Mouse (Mus musculus) limb, embryonic 13.5 days (tissue): Measurements from ENCODE around the gene Kptn. TPM values are rescaled to one million over a fixed set of nuclear protein-coding genes. Genes with fewer than 3 reads are reported as not detected.

Experiments used
- ATAC-seq: fragments of 200-750 bp; cut with Nextera tagmentation; 2 replicates; pipeline ENCODE4 v1.8.0; 2017; ENCODE audit warnings: low read depth, moderate number of reproducible peaks, moderate TSS enrichment; ENCODE audit not compliant: low FRiP score
- H3K27ac ChIP-seq: fragments of 300-500 bp; sonication (generic); 2 replicates; pipeline ENCODE4 v1.5.1; 2015; ENCODE audit warnings: inconsistent platforms, mild to moderate bottlenecking, moderate library complexity
- H3K27me3 ChIP-seq: fragments of 300-500 bp; sonication (generic); 2 replicates; pipeline ENCODE4 v1.6.1; 2015; ENCODE audit warnings: mild to moderate bottlenecking, inconsistent platforms
- H3K36me3 ChIP-seq: fragments of 300-500 bp; sonication (generic); 2 replicates; pipeline ENCODE4 v1.6.1; 2015; ENCODE audit warnings: inconsistent platforms, mild to moderate bottlenecking, moderate library complexity
- H3K4me1 ChIP-seq: fragments of 300-500 bp; sonication (generic); 2 replicates; pipeline ENCODE4 v1.6.1; 2015; ENCODE audit warnings: inconsistent platforms
- H3K4me2 ChIP-seq: fragments of 300-500 bp; sonication (generic); replicated peaks from 2 replicates; pipeline ENCODE4 v1.6.1; 2015; ENCODE audit warnings: inconsistent platforms, mild to moderate bottlenecking, moderate library complexity
- H3K4me3 ChIP-seq: fragments of 300-500 bp; sonication (generic); 2 replicates; pipeline ENCODE4 v1.5.1; 2015; ENCODE audit warnings: moderate library complexity, mild to moderate bottlenecking, inconsistent platforms
- H3K9ac ChIP-seq: fragments of 300-500 bp; sonication (generic); 2 replicates; pipeline ENCODE4 v1.6.1; 2015; ENCODE audit warnings: mild to moderate bottlenecking, inconsistent platforms
- H3K9me3 ChIP-seq: fragments of 300-500 bp; sonication (generic); 2 replicates; pipeline ENCODE4 v1.6.1; 2016; ENCODE audit warnings: inconsistent platforms
- WGBS: fragments of 180-500 bp; shearing (Covaris S2); methylation state at CpG from one replicate; pipeline ENCODE4 v1.1.7; 2015; 5-methylcytosine and 5-hydroxymethylcytosine counted together
- polyA plus RNA-seq: library from polyadenylated mRNA; unstranded; fragments of >200 nt; fragmentation: Nextera tagmentation; extraction: Ambion mirVana; gene quantifications from 2 replicates; pipeline ENCODE4 v1.2.1, GENCODE M21; 2015

The Kptn gene
- polyA plus RNA-seq, 1 experiment from 2014 or later = 40.5 TPM

GRCm38 (mm10) chr7:16149241-16149640 lies 29.5 kb downstream of the Kptn start:
- Histone ChIP-seq H3K27me3 (peaks cover 23% of the 10 kb centered on the region), H3K36me3 (peaks cover 3% of the 10 kb centered on the region; the same call in 1 of the 2 replicates), H3K4me3 (no peak overlapping the region), H3K4me2 (no peak overlapping the region), H3K27ac (no peak overlapping the region), H3K9me3 (no peaks in the 10 kb centered on the region), H3K4me1 (no peaks in the 10 kb centered on the region), H3K9ac (no peak overlapping the region)
- no peak for ATAC-seq
- 57% methylated on average over 5 of the region's 5 CpGs for WGBS

DNA sequence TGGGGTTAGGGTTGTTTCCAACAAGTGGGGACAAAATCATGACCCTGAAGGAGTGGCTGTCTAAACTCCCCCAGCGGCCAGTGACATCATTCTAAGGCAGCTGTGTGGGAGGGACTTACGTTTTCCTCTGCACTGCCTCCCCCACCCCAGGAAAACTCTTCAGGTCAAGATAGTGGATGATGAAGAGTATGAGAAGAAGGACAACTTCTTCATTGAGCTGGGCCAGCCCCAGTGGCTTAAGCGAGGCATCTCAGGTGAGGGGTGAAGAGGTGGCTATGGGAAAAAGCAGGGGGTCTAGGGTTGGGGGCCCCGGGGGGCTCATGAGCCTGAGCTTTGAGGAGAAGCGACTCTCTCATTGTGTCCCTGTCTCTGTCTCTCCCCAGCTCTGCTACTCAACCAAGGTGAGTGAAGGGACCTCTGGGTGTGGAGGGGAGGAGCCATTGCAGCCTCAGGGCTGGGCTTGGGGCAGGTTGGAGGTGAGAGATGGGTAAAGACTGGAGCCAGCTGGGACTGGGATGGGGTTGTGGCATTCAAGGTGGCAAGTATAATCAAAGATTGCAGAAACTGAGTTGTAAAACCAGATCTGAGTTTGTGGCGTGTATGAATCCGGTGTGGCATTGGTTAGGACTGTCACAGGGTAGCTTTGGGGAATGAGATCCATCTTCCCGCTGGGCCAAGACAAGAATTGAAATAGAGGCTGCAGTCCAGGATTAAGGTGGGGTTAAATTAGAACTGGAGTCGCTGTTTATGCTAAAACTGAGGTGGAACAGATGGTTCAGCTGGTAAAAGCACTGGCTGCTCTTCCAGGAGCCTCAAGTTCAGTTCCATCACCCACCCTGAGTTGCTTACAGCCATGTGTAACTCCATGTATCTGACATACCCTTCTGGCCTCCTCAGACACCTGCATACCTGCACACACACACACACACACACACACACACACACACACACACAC lies 30.8 kb downstream of the Kptn start:
- Histone ChIP-seq H3K4me1 (no peaks in the 10 kb centered on the region), H3K27ac (no peak overlapping the region), H3K36me3 (no peaks in the 10 kb centered on the region), H3K9me3 (no peaks in the 10 kb centered on the region), H3K4me3 (no peak overlapping the region), H3K9ac (no peak overlapping the region), H3K4me2 (no peak overlapping the region), H3K27me3 (peaks cover 24% of the 10 kb centered on the region)
- ATAC-seq = no peak
- WGBS = 71% methylated on average over 9 of the region's 9 CpGs

DNA sequence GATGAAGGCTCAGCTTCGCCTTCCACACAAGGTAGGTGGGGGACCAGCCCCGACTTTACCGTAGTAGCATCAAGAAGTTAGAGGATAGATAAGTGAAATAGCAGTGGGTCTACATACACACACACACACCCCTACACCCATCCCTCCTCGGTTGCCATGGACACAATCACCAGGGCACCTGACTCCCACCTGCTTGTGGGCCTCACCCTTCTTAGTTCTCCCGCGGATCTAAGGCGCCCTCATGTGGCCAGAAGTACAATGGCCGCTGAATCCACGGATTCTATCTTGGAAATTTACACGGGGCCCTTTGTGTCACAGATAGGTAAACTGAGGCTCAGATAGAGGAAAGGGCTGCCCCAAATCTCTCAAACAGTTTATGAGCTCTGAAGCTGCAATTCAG lies 33.8 kb downstream of the Kptn start:
- WGBS = 22% methylated on average over 10 of the region's 10 CpGs
- Histone ChIP-seq H3K4me2 (no peak overlapping the region), H3K4me3 (no peak overlapping the region), H3K9me3 (no peaks in the 10 kb centered on the region), H3K9ac (no peak overlapping the region), H3K4me1 (no peaks in the 10 kb centered on the region), H3K27me3 (peaks cover 19% of the 10 kb centered on the region), H3K36me3 (no peaks in the 10 kb centered on the region), H3K27ac (no peak overlapping the region)
- ATAC-seq = peak; percentile 72

DNA sequence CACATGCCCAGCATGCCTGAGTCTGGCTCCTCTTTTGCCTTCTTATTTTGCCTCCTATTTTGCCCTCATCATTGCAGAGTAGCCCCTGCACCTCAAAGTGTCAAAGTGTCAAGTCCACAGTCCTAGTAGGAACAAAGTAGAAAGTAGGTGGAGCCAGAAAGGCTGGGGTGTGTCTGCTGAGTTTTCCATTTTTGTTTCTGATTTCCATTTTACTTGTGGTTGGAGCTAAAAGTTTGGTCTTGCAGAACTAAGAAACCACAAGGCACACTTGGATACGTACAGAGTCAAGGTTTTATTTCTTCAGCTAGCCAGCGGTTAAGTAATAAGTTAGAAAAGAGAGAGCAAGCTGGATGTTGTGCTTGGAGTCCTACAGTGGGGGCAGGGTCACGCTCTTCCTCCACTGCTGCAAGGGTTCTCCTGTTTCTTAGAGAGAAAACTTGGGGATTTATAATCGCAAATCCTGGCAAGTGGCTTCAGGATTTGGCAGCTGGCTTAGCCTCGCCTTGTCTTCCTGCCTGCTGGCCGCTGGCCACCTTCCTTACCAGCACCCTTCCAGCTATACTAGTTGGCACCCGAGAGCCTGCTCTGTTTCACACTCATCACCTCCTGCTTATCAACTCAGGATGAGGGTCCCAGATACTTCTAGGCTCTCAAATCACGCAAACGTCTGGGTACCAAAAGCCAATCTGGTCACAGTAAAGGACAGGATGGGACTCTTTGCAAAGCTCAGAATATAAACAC lies 35.6 kb downstream of the Kptn start:
- Histone ChIP-seq H3K9me3 (no peaks in the 10 kb centered on the region), H3K27me3 (peaks cover 37% of the 10 kb centered on the region), H3K9ac (no peak overlapping the region), H3K4me1 (no peaks in the 10 kb centered on the region), H3K27ac (no peak overlapping the region), H3K4me3 (no peak overlapping the region), H3K4me2 (no peak overlapping the region), H3K36me3 (no peaks in the 10 kb centered on the region)
- ATAC-seq = no peak
- 70% methylated on average over 9 of the region's 9 CpGs for WGBS

GRCm38 (mm10) chr7:16156105-16156714 lies 36.5 kb downstream of the Kptn start:
- no peak for ATAC-seq
- WGBS = 74% methylated on average over 8 of the region's 8 CpGs
- no peak overlapping the region for H3K9ac ChIP-seq
- H3K4me3 ChIP-seq = no peak overlapping the region
- H3K27me3 ChIP-seq = peaks cover 42% of the 10 kb centered on the region
- no peak overlapping the region for H3K4me2 ChIP-seq
- H3K4me1 ChIP-seq = no peaks in the 10 kb centered on the region
- no peaks in the 10 kb centered on the region for H3K36me3 ChIP-seq
- H3K27ac ChIP-seq = no peak overlapping the region
- H3K9me3 ChIP-seq = peaks cover 2% of the 10 kb centered on the region; the same call in 1 of the 2 replicates

GRCm38 (mm10) chr7:16158735-16159134 lies 39.0 kb downstream of the Kptn start:
- peak overlapping the region; percentile 21; the same call in 1 of the 2 replicates for H3K4me2 ChIP-seq
- peaks cover 3% of the 10 kb centered on the region; the same call in 1 of the 2 replicates for H3K9me3 ChIP-seq
- no peaks in the 10 kb centered on the region for H3K4me1 ChIP-seq
- H3K36me3 ChIP-seq = no peaks in the 10 kb centered on the region
- peaks cover 42% of the 10 kb centered on the region for H3K27me3 ChIP-seq
- no peak for ATAC-seq
- no peak overlapping the region for H3K27ac ChIP-seq
- no peak overlapping the region for H3K9ac ChIP-seq
- 11% methylated on average over 39 of the region's 39 CpGs for WGBS
- H3K4me3 ChIP-seq = peak overlapping the region; percentile 12; the same call in 1 of the 2 replicates

- WGBS = 67% methylated on average over 3 of the region's 3 CpGs
- Histone ChIP-seq H3K36me3 (no peaks in the 10 kb centered on the region), H3K27me3 (peaks cover 39% of the 10 kb centered on the region), H3K9ac (no peak overlapping the region), H3K4me3 (no peak overlapping the region), H3K27ac (no peak overlapping the region), H3K4me2 (no peak overlapping the region), H3K9me3 (peaks cover 3% of the 10 kb centered on the region; the same call in 1 of the 2 replicates), H3K4me1 (no peaks in the 10 kb centered on the region)
- no peak for ATAC-seq
Observed at GRCm38 (mm10) chr7:16160702-16161101, 41.0 kb downstream of the Kptn start.

DNA sequence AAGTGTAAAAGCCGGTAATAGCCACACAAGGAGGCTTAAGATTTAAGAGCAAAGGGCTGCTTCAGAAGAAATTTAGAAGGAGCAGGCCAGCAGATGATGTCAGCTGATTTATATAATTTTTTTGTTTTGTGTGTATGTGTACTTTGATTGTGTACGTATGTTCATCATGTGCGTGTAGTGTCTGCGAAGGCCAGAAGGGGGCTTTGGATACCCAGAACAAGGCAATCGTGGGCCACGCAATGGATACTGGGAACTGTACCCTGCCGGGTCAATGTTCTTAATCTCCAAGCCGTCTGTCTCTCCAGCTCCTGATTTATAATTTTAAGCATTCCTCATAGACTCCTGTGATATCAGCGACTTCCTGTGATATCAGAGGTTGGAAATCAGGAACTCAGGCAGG lies 41.6 kb downstream of the Kptn start:
- Histone ChIP-seq H3K4me2 (no peak overlapping the region), H3K9me3 (peaks cover 3% of the 10 kb centered on the region; the same call in 1 of the 2 replicates), H3K27me3 (peaks cover 39% of the 10 kb centered on the region), H3K4me3 (no peak overlapping the region), H3K36me3 (no peaks in the 10 kb centered on the region), H3K27ac (no peak overlapping the region), H3K4me1 (no peaks in the 10 kb centered on the region), H3K9ac (no peak overlapping the region)
- WGBS = 90% methylated on average over 9 of the region's 9 CpGs
- ATAC-seq = no peak

DNA sequence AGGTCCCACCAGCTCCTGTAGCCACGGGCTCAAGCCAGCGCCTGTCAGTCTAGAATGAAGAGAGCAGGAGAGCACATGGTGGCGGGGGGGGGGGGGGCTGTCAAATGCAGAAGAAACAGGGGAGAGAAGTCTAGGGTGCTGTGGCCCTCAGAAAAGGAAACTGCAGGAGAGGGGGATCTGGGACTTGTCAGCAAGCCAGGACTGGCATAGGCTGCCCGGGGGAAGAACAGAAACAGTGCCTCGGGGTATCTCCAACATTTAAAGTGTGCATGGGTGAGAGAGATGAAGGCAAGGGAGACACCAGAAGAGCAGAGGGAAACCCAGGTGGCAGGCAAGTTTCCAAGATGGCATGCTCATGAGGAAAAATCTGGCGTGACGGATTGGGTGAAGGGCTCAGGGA lies 42.3 kb downstream of the Kptn start:
- ATAC-seq = no peak
- Histone ChIP-seq H3K4me3 (no peak overlapping the region), H3K27me3 (peaks cover 37% of the 10 kb centered on the region), H3K4me2 (no peak overlapping the region), H3K27ac (no peak overlapping the region), H3K9ac (no peak overlapping the region), H3K9me3 (peaks cover 3% of the 10 kb centered on the region; the same call in 1 of the 2 replicates), H3K36me3 (no peaks in the 10 kb centered on the region), H3K4me1 (no peaks in the 10 kb centered on the region)
- 76% methylated on average over 7 of the region's 7 CpGs for WGBS

DNA sequence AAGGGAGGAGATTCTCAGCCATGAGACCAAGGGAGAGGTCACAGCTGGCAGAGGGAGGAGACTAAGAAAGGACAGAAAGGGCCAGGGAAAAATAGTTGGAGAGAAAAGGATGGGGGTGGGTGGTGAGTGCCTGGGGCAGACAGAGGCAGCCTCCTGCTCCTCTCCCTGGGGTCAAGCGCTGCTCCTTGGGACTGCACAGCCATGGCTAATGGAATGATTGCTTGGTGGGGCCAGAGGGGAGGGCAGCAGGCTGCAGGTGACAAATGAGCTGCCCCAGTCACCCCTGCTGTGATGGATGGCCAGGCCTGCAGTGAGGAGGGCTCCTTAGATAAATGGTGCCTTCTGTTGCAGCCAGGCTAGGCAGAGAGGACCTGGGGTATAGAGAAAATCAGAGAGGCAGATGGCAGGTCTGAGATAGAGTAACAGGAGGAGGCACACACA lies 52.5 kb downstream of the Kptn start:
- peaks cover 15% of the 10 kb centered on the region for H3K4me1 ChIP-seq
- no peak overlapping the region for H3K9ac ChIP-seq
- H3K4me2 ChIP-seq = no peak overlapping the region
- 7% methylated on average over 1 of the region's 1 CpGs for WGBS
- H3K36me3 ChIP-seq = no peaks in the 10 kb centered on the region
- ATAC-seq = no peak
- no peak overlapping the region for H3K27ac ChIP-seq
- H3K27me3 ChIP-seq = peaks cover 58% of the 10 kb centered on the region
- peaks cover 8% of the 10 kb centered on the region; the same call in 1 of the 2 replicates for H3K9me3 ChIP-seq
- no peak overlapping the region for H3K4me3 ChIP-seq

DNA sequence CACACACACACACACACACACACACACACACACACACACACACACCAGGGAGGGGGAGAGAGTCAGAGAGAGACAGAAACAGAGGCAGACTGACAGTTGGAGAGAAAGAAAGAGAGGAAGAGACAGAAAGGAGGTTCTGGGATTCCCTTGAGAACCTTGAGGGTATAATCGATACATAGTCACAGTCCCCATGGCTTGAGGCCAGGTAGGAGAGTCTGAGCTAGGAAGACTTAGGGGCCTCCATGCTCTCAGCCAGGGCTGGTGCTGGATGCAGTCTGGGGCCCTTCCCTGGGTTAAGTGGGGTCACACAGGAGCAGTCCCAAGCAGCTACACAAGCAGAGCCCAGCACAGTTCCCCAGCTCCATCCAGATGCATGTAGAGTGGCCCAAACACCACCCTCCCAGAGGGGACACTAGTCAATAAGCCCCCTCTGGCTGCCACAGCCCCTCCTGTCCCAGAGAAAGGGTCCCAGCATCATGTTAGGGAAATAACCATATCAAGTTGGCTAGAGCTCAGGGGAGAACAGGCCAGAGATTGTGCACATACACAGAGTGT lies 53.0 kb downstream of the Kptn start:
- peaks cover 63% of the 10 kb centered on the region for H3K27me3 ChIP-seq
- H3K9ac ChIP-seq = no peak overlapping the region
- H3K36me3 ChIP-seq = no peaks in the 10 kb centered on the region
- H3K4me1 ChIP-seq = peaks cover 15% of the 10 kb centered on the region
- no peak for ATAC-seq
- no peak overlapping the region for H3K4me2 ChIP-seq
- 17% methylated on average over 1 of the region's 1 CpGs for WGBS
- no peak overlapping the region for H3K4me3 ChIP-seq
- H3K27ac ChIP-seq = no peak overlapping the region
- H3K9me3 ChIP-seq = peaks cover 8% of the 10 kb centered on the region; the same call in 1 of the 2 replicates
